Mouse (Mus musculus) bone marrow, adult 2 months (tissue): ENCODE data around the gene Gabra1. TPM values are rescaled to one million over a fixed set of nuclear protein-coding genes. Genes with fewer than 3 reads are reported as not detected.

Experiments used
- H3K27ac ChIP-seq: fragments of 200-500 bp; 2 replicates; pipeline ENCODE4 v1.5.1; 2012; ENCODE audit warnings: low read depth, mild to moderate bottlenecking, control low read depth, inconsistent platforms, low read length; ENCODE audit not compliant: control insufficient read depth, poor library complexity, insufficient read depth
- H3K4me1 ChIP-seq: fragments of 200-500 bp; 2 replicates; pipeline ENCODE4 v1.6.1; 2011; ENCODE audit warnings: low read length; ENCODE audit not compliant: control insufficient read depth, insufficient read depth
- H3K4me3 ChIP-seq: fragments of 200-500 bp; replicated peaks from 2 replicates; pipeline ENCODE3; 2011; ENCODE audit warnings: mild to moderate bottlenecking, low read depth, low read length, control low read depth; ENCODE audit not compliant: control insufficient read depth
- CTCF ChIP-seq: fragments of 200-500 bp; IDR thresholded peaks from 2 replicates; pipeline ENCODE4 v1.5.1; 2011; ENCODE audit warnings: low read length, control low read depth; ENCODE audit not compliant: control insufficient read depth, insufficient read depth
- POLR2A ChIP-seq: fragments of 200-500 bp; IDR thresholded peaks from 2 replicates; pipeline ENCODE4 v1.6.1; 2011; ENCODE audit warnings: low read depth, mild to moderate bottlenecking, control low read depth, low read length, borderline replicate concordance; ENCODE audit not compliant: control insufficient read depth
- WGBS: fragments of 180-500 bp; shearing (Covaris S2); methylation state at CpG from one replicate; pipeline ENCODE4 v1.1.7; 2018; 5-methylcytosine and 5-hydroxymethylcytosine counted together
- polyA plus RNA-seq: library from polyadenylated mRNA; stranded (reverse); fragments of >200 nt; gene quantifications from 2 replicates; pipeline ENCODE4 v1.2.4, GENCODE M21; 2011; ENCODE audit warnings: low replicate concordance; ENCODE audit not compliant: missing spikeins, insufficient read depth, insufficient read length

Gene Gabra1
- 0.42 TPM in 1 of 2 replicates, not detected in the other for polyA plus RNA-seq

DNA sequence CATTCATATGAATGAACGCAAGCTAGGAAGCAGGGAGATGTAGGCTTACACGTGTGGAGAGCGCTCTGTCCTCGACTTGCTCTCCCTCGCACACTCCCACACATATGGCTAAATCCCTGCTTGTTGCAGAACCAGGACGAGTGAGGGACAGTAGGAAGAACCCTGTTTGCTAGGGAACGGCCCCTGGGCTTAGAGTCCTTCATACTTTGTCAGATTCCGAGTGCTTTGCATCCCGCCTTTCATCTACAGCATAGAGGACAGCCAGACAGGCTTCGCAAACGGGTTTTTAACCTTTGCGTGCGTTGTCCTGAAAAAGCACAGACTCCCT, at the start of gene Gabra1:
Gene Gabra1, minus strand, starts transcription at position 106 of the 328 bp plus-strand sequence.
- no peak within 1 kb of the TSS for H3K4me3 ChIP-seq
- TF ChIP-seq POLR2A (no peak), CTCF (no peak)
- H3K27ac ChIP-seq: no peak within 1 kb of the TSS
- no peaks in the 10 kb centered on the region for H3K4me1 ChIP-seq
- 7% methylated on average over 13 of the region's 13 CpGs for WGBS

DNA sequence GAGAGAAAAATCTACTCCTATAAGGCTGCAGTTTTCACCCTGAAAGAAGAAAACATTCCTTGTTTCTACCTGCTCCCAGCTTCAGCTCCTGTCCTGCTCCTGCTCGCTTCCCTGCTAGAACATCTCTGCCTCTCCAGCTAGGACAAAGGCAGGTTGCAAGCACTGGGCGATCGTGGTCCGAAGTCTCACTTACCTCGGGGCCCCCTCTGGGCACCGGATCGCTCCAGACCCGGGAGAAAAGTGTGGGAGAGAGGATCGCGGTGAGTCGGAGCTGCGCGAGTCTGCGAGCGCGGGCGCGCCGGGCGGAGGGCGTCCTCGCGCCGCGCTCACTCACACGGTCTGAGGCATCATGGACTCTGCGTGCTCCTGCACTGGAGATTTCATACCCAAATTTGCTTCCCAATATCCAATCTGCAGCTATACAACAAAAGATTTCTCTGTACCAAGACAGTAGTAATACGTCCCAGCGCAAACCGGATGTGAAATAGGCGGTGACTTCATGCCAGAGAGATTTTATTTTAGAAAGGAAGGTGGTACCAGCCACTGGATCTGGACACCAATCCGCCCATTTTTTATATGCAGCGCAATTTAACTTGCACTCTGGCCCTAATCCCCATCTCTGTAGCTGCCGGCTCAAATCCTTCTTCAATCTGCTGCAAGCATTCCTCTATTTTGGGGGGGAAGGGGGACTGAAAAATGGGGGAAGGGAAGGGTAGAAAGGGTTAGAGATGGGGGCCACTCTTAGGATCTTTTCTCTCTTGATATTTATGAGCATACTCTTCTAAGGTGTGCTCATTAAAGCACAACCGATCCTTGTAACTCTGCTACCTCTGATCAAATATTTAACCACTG, 531 bp downstream of the Gabra1 start:
- no peak for TF ChIP-seq POLR2A
- no peak for TF ChIP-seq CTCF
- 5% methylated on average over 35 of the region's 35 CpGs for WGBS
- no peaks in the 10 kb centered on the region for H3K4me1 ChIP-seq
- H3K27ac ChIP-seq: no peak overlapping the region
- H3K4me3 ChIP-seq: no peak overlapping the region

DNA sequence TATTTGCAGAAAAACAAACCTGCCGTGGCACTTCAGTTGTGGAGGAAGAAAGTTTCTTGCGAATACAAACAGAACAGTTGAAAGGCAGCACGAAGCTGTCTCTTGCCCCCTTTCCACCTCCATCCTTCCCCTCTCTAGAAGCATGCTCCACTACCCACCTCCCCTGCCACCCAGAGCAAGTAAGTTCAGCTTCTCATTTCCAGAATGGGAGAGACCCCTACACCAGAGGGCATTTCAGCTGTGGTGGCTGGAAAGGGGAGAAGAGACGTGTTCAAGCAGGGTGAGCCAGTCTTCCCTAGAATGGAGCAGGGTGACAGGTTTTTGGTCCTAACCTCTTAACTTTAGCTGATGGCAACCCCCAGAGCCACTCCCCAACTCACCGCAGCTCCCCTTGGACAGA, 1.3 kb downstream of the Gabra1 start:
- Histone ChIP-seq H3K4me1 (no peaks in the 10 kb centered on the region), H3K4me3 (no peak overlapping the region), H3K27ac (no peak overlapping the region)
- WGBS: 28% methylated on average over 5 of the region's 5 CpGs
- TF ChIP-seq POLR2A: no peak
- TF ChIP-seq CTCF: no peak

DNA sequence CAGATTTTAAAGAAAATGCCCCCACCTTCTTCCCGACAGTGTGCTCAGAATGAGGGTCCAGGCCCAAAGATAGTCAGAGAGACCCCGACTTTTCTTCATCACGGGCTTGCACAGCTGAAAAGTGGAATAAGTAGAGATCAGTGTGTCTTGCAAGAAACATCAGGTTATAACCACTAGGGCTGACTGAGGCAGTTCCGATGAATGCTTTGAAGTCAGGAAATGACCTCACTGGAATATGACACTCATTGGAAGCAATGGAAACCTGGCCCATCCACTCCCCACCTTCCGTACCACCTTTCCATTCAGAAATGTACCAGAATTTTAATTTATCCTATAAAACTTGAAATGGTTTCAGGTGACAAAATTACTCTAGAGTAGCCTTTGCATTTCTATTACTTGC, 3.2 kb downstream of the Gabra1 start:
- H3K4me1 ChIP-seq: no peaks in the 10 kb centered on the region
- no peak overlapping the region for H3K4me3 ChIP-seq
- TF ChIP-seq CTCF (no peak), POLR2A (no peak)
- WGBS: 76% methylated on average over 5 of the region's 5 CpGs
- no peak overlapping the region for H3K27ac ChIP-seq

DNA sequence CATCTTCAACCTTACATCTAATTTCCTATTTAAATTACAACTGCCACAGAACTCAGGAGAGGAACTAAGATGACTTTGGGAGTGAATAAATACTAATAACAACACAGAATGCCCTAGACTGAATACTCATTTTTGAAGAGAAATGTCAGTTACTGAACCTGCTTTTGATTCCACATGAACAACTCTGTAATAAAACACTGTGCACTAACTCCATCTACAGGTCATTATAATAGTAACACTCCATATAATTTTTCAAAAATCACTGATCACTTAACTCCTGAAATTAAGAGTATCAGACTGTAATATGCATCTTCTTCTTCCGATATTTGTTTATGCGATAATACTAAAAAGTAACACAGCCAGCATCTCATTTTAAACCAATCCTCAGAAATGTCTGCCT, 4.4 kb downstream of the Gabra1 start:
- no peak overlapping the region for H3K27ac ChIP-seq
- H3K4me3 ChIP-seq: no peak overlapping the region
- no peaks in the 10 kb centered on the region for H3K4me1 ChIP-seq
- TF ChIP-seq POLR2A: no peak
- TF ChIP-seq CTCF: no peak
- WGBS: 85% methylated on average over 2 of the region's 2 CpGs

DNA sequence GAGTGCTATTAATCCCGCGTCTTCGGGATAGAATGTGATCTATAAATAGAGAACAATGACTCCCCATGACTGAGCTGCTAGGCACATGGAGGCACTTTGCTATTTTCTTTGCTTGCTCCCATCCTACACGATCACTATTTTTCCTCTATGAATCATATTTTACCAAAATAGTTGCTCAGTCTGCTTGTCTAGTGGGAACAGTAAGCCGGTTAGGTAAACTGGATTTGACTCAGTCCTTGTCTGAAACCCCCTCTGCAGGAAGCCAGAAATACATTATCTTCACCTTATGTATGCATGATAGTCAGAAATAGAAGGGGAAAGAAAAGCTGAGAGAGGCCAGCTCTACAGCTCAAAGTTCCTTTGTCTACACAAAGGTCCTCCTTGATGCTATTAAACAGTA, 31.3 kb downstream of the Gabra1 start:
- no peaks in the 10 kb centered on the region for H3K4me1 ChIP-seq
- no peak overlapping the region for H3K4me3 ChIP-seq
- TF ChIP-seq CTCF (no peak), POLR2A (no peak)
- WGBS: 81% methylated on average over 5 of the region's 5 CpGs
- H3K27ac ChIP-seq: no peak overlapping the region

DNA sequence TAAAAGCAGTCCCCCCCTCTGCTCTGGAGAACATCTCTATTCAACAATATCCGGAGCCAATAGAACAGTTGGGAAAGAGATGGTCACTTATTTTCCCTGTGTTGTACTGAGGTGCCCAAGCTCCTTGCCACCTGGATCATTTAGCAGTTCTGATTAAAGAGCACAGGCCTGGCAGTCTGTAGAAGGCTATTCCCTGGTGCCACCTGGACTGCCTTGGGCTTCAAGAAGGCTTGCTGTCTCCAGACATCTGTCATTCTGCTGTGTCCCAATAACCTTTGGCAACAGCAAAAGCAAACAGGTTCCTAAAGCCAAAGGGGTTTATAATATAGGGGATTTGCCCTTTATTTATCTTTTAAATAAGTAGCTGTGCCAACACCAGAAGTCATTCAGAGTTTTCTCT, 65.8 kb downstream of the Gabra1 start:
- Histone ChIP-seq H3K4me3 (no peak overlapping the region), H3K4me1 (no peaks in the 10 kb centered on the region), H3K27ac (no peak overlapping the region)
- WGBS: 84% methylated on average over 1 of the region's 1 CpGs
- TF ChIP-seq CTCF (no peak), POLR2A (no peak)

DNA sequence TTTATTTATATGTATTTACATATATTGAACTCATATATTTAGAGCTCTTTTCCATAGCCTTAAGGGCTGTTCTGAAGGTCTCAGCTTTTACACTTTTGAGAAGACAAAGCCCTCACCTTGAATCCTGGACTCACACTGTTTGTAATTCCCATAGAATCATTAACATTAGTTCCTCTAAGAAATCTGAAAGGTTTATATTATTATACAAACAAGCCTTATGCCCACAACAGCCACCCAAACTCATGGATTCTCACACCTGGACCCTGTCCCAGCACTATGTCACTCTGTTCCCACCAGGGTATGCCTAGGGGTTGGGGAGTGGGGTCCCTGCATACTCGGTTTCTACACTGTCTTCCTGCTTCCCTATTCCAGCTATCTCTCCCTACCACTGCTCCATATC, 72.7 kb downstream of the Gabra1 start:
- H3K4me3 ChIP-seq: no peak overlapping the region
- H3K27ac ChIP-seq: no peak overlapping the region
- H3K4me1 ChIP-seq: no peaks in the 10 kb centered on the region
- TF ChIP-seq POLR2A (no peak), CTCF (no peak)
- WGBS: 55% methylated on average over 1 of the region's 1 CpGs

DNA sequence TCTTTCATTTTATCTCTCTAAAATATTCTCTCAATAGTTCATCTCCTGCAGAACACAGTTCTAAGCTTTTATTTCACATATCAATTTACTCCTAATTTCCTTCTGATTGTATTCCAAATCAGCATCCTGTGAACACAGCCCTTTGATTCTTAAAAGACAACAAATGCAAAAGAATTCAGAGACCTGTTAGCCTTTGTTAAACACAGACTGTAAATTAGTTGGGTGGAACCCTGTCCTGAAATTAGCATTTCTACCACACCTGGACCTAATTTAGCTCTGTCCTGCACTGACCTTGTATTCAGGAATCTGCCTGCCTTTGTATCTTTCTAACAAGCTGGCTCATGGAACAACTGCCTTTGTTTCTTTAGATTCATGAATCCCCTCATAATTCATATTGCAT, 73.1 kb downstream of the Gabra1 start:
- Histone ChIP-seq H3K27ac (no peak overlapping the region), H3K4me1 (no peaks in the 10 kb centered on the region), H3K4me3 (no peak overlapping the region)
- TF ChIP-seq POLR2A (no peak), CTCF (no peak)
